Mouse (Mus musculus) heart, embryonic 13.5 days (tissue): ENCODE measurements at regions not wholly inside any gene's neighbourhood (a gene's known extent, or its start where the extent isn't known, plus 50 kb on each side); places are given as distances from the start of the nearest gene placed in this dataset.

Source experiments
- ATAC-seq: fragments of 200-750 bp; cut with Nextera tagmentation; 2 replicates; pipeline ENCODE4 v1.8.0; 2017; ENCODE audit warnings: moderate TSS enrichment; ENCODE audit not compliant: insufficient number of reproducible peaks, low FRiP score, low TSS enrichment; ENCODE audit errors: extremely low read depth
- H3K27ac ChIP-seq: fragments of 300-500 bp; sonication (generic); replicated peaks from 2 replicates; pipeline ENCODE4 v1.5.1; 2015; ENCODE audit warnings: moderate library complexity, mild to moderate bottlenecking, inconsistent platforms
- H3K27me3 ChIP-seq: fragments of 300-500 bp; sonication (generic); replicated peaks from 2 replicates; pipeline ENCODE4 v1.6.1; 2015; ENCODE audit warnings: mild to moderate bottlenecking, inconsistent platforms
- H3K36me3 ChIP-seq: fragments of 300-500 bp; sonication (generic); 2 replicates; pipeline ENCODE4 v1.6.1; 2015; ENCODE audit warnings: mild to moderate bottlenecking, inconsistent platforms
- H3K4me1 ChIP-seq: fragments of 300-500 bp; sonication (generic); 2 replicates; pipeline ENCODE4 v1.6.1; 2015; ENCODE audit warnings: inconsistent platforms
- H3K4me2 ChIP-seq: fragments of 300-500 bp; sonication (generic); 2 replicates; pipeline ENCODE4 v1.6.1; 2015; ENCODE audit warnings: inconsistent platforms, mild to moderate bottlenecking, moderate library complexity
- H3K4me3 ChIP-seq: fragments of 300-500 bp; sonication (generic); 2 replicates; pipeline ENCODE4 v1.5.1; 2015; ENCODE audit warnings: moderate library complexity, mild to moderate bottlenecking, inconsistent platforms
- H3K9ac ChIP-seq: fragments of 300-500 bp; sonication (generic); 2 replicates; pipeline ENCODE4 v1.6.1; 2015; ENCODE audit warnings: inconsistent platforms, mild to moderate bottlenecking, moderate library complexity
- H3K9me3 ChIP-seq: fragments of 300-500 bp; sonication (generic); 2 replicates; pipeline ENCODE4 v1.6.1; 2016; ENCODE audit warnings: inconsistent platforms
- WGBS: fragments of 180-500 bp; shearing (Covaris S2); methylation state at CpG from one replicate; pipeline ENCODE4 v1.1.7; 2015; ENCODE audit warnings: mixed read lengths; 5-methylcytosine and 5-hydroxymethylcytosine counted together

DNA sequence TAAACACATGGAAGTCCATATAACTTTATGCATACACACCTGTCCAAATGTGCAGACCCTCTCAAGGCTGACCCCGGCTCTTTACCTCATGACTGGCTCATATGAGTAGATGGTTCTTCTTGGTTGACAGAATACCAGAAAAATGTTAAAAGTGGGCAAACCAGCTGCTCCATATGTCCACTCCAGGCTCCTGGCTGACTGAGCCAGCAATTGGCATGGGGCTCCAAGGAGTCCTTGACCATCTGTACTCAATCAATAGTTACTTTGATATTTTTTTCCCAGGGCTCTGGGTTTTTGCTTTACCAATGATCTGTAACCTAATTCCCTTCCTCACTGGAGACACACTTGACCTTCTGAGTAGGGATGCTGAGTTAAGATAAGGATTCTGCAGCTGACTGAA, 345.5 kb downstream of the Ccser2 start:
- H3K9ac ChIP-seq, result no peak overlapping the region
- no peaks in the 10 kb centered on the region for H3K9me3 ChIP-seq
- H3K4me3 ChIP-seq, result no peak overlapping the region
- peaks cover 5% of the 10 kb centered on the region; the same call in 1 of the 2 replicates for H3K4me1 ChIP-seq
- H3K36me3 ChIP-seq, result no peaks in the 10 kb centered on the region
- 86% methylated on average over 1 of the region's 1 CpGs for WGBS
- no peak overlapping the region for H3K4me2 ChIP-seq
- no peak for ATAC-seq
- no peak overlapping the region for H3K27ac ChIP-seq
- no peaks in the 10 kb centered on the region for H3K27me3 ChIP-seq

DNA sequence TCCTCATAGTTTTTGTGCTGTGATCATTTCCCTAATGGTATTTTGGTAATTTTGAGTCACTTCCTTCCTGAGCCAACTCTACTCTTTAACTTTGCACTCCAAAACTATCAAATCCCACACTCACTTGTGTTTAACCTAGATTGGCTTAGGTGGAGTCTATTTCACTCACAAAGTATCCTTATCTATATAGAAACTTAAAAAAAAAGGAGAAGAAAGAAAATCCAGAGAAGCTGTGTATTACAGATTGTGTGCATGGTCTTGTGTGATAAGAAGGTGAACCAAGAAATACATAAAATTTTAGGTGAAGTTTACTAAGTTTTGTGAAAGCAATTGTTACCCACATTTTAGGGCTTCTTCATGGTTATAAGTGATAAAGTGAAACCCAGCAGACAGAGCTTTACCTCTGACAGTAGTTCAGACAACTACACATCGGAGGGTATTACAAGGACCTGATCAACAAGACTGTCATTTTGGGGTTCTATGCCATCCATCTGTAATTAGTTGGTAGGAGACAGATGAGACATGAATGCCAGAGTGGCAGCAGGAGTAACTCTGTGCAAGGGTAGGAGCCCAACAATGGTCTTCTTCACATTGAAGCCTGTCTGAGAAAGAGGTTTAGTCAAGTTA, 350.0 kb downstream of the Ccser2 start:
- no peak for ATAC-seq
- no peak overlapping the region for H3K27ac ChIP-seq

DNA sequence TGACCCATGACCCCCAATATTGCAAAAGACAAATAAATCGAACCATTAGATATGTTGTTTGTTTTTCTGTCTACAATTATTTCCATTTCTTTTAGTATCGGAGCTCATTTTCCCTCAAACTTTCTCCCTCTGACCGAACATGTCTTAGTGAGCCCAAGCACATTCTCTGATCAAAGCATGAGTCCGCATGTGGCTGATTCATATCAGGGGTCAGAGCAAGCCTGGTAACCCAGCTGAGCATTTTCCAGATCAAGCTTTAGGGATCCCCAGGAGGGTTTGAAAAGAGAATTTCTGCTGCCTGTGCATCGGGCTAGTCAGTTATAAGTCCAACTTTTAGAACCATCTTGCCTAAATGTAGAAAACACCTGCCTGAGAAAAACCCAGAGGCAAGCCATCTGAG, 350.6 kb downstream of the Ccser2 start:
- no peak for ATAC-seq
- H3K4me1 ChIP-seq, result no peaks in the 10 kb centered on the region
- H3K9ac ChIP-seq, result no peak overlapping the region
- WGBS, result 63% methylated on average over 5 of the region's 5 CpGs
- H3K4me3 ChIP-seq, result no peak overlapping the region
- H3K9me3 ChIP-seq, result no peaks in the 10 kb centered on the region
- H3K27me3 ChIP-seq, result no peaks in the 10 kb centered on the region
- no peaks in the 10 kb centered on the region for H3K36me3 ChIP-seq
- H3K27ac ChIP-seq, result 0 out of 2 replicates have a peak overlapping the region, but pooled peaks have one; percentile 32
- no peak overlapping the region for H3K4me2 ChIP-seq

More for the DNA sequence above, 350.0 kb downstream of the Ccser2 start:
- Histone ChIP-seq H3K9ac (no peak overlapping the region), H3K4me2 (no peak overlapping the region), H3K4me3 (no peak overlapping the region), H3K27me3 (no peaks in the 10 kb centered on the region), H3K9me3 (no peaks in the 10 kb centered on the region), H3K36me3 (no peaks in the 10 kb centered on the region), H3K4me1 (no peaks in the 10 kb centered on the region)
- WGBS, result 74% methylated on average over 1 of the region's 1 CpGs

DNA sequence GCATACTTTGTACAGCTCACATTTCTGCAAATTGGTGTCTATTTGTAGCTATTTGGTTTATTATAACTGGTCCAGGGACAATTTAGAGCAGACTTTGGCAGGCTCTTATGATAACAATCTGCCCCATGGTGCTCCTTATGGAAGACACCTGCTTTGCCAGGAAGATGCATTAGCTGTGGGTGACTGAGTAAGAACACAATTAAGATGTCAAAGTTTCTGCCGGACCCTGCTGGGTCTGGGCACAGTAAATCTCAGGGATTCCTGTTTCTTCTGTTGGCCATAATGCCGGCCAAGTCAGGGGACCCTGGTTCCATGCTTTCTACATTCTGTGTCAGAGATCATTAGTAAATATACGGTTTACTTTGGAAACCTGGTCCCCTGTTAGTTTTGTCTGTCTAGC, 353.7 kb downstream of the Ccser2 start:
- Histone ChIP-seq H3K9me3 (no peaks in the 10 kb centered on the region), H3K27ac (no peak overlapping the region), H3K9ac (no peak overlapping the region), H3K4me1 (no peaks in the 10 kb centered on the region), H3K36me3 (no peaks in the 10 kb centered on the region), H3K27me3 (no peaks in the 10 kb centered on the region), H3K4me2 (no peak overlapping the region), H3K4me3 (no peak overlapping the region)
- 83% methylated on average over 3 of the region's 3 CpGs for WGBS
- ATAC-seq, result no peak

DNA sequence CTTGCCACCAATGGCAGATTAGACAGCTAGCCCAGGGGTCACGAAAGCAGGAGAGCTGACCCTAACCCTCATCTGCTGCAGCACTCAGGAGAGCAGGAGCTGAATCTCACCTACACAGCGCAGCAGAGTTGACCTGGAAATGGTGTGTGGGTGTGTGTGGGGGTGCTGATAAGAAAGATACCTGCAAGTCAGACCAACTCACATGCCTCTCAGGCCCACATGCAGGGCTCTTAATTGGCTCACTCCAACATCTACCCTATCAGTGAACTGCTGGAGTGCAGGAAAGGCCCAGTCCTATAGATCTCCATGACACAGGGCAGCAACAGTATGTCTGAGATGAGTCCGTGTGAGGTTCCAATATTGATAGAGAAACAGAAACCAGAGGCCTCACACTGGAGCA, 355.7 kb downstream of the Ccser2 start:
- WGBS, result 70% methylated on average over 3 of the region's 3 CpGs
- no peaks in the 10 kb centered on the region for H3K27me3 ChIP-seq
- no peaks in the 10 kb centered on the region for H3K4me1 ChIP-seq
- H3K36me3 ChIP-seq, result no peaks in the 10 kb centered on the region
- no peak overlapping the region for H3K4me2 ChIP-seq
- H3K9ac ChIP-seq, result no peak overlapping the region
- no peak overlapping the region for H3K27ac ChIP-seq
- H3K9me3 ChIP-seq, result no peaks in the 10 kb centered on the region
- no peak for ATAC-seq
- H3K4me3 ChIP-seq, result no peak overlapping the region

DNA sequence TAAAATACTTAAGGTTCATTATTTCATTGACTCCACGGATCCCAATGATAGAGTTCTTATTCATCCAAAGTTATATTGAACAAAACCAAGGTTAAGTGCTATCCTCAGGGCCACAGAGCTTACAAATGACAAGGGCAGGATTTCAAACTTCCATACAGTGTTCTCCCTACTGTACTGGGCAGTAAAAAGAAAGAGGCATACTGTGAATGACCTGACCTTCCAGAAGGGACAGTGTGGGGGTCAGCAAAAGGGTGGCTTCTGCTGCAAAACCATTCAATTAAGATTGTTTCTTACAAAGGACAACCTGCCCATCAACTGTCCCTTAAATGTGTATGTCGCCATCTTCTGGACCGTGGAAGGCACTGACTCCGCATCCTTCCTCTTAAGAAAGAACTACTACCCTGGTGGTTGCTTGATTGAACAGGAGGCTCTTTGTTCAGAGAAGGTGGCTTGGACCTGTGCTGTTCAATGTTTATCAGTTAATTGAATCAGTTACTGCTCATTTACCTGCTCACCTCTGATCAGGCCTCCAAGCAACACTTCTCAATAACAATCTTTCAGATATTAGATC, 384.4 kb downstream of the Ccser2 start:
- Histone ChIP-seq H3K9me3 (no peaks in the 10 kb centered on the region), H3K4me2 (no peak overlapping the region), H3K27ac (no peak overlapping the region), H3K9ac (no peak overlapping the region), H3K4me1 (no peaks in the 10 kb centered on the region), H3K27me3 (no peaks in the 10 kb centered on the region), H3K4me3 (no peak overlapping the region), H3K36me3 (no peaks in the 10 kb centered on the region)
- ATAC-seq, result no peak
- WGBS, result 54% methylated on average over 4 of the region's 4 CpGs

DNA sequence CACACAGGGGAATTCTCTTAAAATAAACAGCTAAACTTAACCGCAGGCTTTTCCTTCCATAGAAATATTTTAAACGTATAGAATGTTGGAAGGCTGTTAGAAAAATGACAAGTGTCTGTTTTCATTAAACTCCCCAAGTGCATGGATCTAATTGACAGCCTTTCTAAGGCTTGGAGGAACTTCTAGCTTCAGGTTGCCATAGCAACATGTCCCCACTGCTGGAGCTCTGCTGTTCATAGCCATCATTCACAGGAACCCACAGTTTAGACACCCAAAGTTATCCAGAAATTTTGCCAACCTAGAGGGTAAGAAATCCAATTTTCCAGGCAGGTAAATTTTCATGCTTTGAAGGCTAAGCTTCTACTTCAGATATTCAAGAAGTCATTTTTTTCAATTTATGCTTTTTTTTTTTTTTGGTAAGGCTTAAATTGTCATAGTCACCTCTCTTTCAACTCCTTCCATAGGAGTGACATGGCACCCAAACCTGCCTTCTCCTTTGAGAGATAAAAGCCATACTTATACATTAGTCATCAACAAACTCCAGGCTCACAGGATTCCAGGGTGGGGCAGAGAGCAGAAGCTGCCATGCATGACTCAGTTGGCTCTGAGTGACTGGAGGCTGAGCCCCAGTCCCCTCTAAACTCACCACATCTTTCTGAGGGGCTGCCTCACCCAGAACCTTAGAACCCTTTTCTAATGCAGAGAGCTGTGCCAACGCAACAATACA, 385.1 kb downstream of the Ccser2 start:
- Histone ChIP-seq H3K27ac (no peak overlapping the region), H3K4me2 (no peak overlapping the region), H3K4me1 (no peaks in the 10 kb centered on the region), H3K27me3 (no peaks in the 10 kb centered on the region), H3K36me3 (no peaks in the 10 kb centered on the region), H3K9me3 (no peaks in the 10 kb centered on the region), H3K4me3 (no peak overlapping the region), H3K9ac (no peak overlapping the region)
- ATAC-seq, result no peak
- 78% methylated on average over 3 of the region's 3 CpGs for WGBS

DNA sequence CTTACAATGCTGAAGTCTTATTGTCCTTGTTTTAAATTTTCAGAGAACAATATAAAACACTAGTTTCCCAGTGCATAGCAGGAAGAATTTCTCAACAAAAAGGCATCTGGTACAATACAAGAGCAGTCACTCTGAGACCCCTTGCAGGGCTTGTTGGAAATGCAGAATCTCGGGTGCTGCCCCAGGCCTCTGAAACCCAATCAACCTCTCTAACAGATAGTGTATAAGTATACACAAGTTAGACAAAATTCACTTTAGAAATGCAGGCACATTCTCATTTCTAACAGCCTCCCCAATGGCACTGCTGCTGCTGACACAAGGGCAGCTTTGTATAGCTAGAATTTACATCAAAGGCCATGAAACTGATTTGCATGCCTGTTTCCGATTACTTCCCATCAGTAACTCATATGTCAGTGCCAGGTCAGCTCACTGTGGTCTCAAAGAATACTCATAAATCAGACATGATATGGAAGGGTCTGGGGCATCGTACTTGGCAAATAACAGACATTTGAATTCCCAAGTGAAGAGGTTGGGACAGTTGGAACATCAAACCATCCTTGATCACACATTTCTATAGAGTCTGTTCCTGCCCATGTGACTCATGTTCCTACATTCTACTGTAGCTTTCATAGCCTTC, 405.2 kb downstream of the Ccser2 start:
- Histone ChIP-seq H3K4me3 (no peak overlapping the region), H3K27me3 (no peaks in the 10 kb centered on the region), H3K9ac (no peak overlapping the region), H3K27ac (no peak overlapping the region), H3K9me3 (no peaks in the 10 kb centered on the region), H3K36me3 (no peaks in the 10 kb centered on the region), H3K4me2 (no peak overlapping the region), H3K4me1 (no peaks in the 10 kb centered on the region)
- 75% methylated on average over 3 of the region's 3 CpGs for WGBS
- ATAC-seq, result no peak

DNA sequence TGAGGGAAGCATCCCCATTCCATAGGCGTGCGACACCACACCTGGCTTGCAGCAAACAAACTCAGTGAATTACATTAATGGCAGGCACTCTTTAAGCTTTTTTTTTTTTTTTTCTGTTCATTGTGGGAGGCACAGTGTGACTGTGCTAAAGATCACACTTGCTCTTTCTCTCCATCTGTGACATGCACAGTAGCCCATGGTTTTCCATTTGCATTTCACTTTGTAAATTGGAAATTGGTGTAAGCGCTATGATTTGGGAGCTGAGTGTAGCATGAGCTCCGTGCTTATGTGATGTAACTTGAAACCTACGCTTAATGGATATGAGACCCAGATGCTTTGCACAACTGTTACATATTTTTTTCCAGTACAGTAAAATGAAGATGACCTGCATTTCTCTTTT, 431.2 kb downstream of the Ccser2 start:
- Histone ChIP-seq H3K4me2 (no peak overlapping the region), H3K36me3 (no peaks in the 10 kb centered on the region), H3K27ac (no peak overlapping the region), H3K4me3 (no peak overlapping the region), H3K9me3 (no peaks in the 10 kb centered on the region), H3K9ac (no peak overlapping the region), H3K27me3 (no peaks in the 10 kb centered on the region), H3K4me1 (no peaks in the 10 kb centered on the region)
- WGBS, result 75% methylated on average over 5 of the region's 5 CpGs
- ATAC-seq, result no peak

DNA sequence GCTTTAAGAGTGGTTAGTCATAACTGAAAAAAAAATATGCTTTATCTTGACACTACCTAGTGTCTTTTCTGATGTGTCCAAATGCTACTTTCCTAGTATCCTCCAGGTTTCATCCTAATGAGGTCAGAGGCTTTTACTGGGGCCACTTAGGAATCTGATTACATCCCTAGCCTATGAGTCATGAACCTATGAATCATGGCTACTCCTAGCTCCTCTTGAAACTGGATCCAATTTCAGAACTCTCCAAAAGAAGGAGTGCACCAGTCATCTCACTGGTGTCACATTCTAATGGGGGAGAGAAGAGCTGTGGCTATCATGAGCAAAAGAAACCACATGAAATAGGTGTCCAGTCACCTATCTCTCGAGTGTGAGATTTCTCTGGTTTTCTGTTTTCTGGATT, 432.6 kb downstream of the 4930474N05Rik start:
- WGBS, result 57% methylated on average over 1 of the region's 1 CpGs
- H3K27me3 ChIP-seq, result no peaks in the 10 kb centered on the region
- no peak for ATAC-seq

DNA sequence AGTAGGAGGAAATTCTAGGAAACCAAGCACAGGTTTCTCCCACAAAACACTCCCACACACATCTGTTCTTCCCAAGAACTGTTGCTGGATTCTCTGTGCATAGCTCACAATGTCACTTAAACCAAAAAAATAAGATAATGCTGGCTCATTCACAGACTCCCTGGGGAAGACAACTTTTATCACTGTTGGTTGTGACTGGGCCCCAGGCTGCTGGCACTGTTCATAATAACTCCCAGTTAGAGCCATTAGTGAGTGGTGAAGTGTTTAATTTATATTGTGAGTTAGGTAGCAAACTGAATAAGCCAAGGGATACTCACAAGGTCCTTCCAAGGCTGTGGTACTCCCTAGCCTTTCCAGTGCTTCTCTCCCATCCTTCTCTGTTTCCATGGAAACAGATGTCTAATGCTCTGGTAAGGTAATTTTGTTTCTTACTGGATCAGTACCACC, 430.9 kb downstream of the 4930474N05Rik start:
- Histone ChIP-seq H3K9me3 (no peaks in the 10 kb centered on the region), H3K27ac (no peak overlapping the region), H3K4me2 (no peak overlapping the region), H3K27me3 (no peaks in the 10 kb centered on the region), H3K9ac (no peak overlapping the region), H3K4me1 (0 out of 2 replicates have a peak, but pooled peaks cover 3% of the 10 kb centered on the region), H3K36me3 (no peaks in the 10 kb centered on the region), H3K4me3 (no peak overlapping the region)
- no peak for ATAC-seq

More for the DNA sequence above, 432.6 kb downstream of the 4930474N05Rik start:
- Histone ChIP-seq H3K4me1 (0 out of 2 replicates have a peak, but pooled peaks cover 3% of the 10 kb centered on the region), H3K36me3 (no peaks in the 10 kb centered on the region), H3K27ac (no peak overlapping the region), H3K4me3 (no peak overlapping the region), H3K4me2 (no peak overlapping the region), H3K9me3 (no peaks in the 10 kb centered on the region), H3K9ac (no peak overlapping the region)
